Mouse (Mus musculus) limb, embryonic 15.5 days (tissue): ENCODE data around the gene Cfap299. TPM values are rescaled to one million over a fixed set of nuclear protein-coding genes. Genes with fewer than 3 reads are reported as not detected.

Source experiments
- ATAC-seq: fragments of 200-750 bp; cut with Nextera tagmentation; 2 replicates; pipeline ENCODE4 v1.8.0; 2017; ENCODE audit warnings: low read depth, moderate TSS enrichment; ENCODE audit not compliant: insufficient number of reproducible peaks, low FRiP score, low TSS enrichment
- H3K27ac ChIP-seq: fragments of 300-500 bp; sonication (generic); 2 replicates; pipeline ENCODE4 v1.5.1; 2015; ENCODE audit warnings: moderate library complexity, mild to moderate bottlenecking, inconsistent platforms
- H3K27me3 ChIP-seq: fragments of 300-500 bp; sonication (generic); 2 replicates; pipeline ENCODE4 v1.6.1; 2015; ENCODE audit warnings: inconsistent platforms
- H3K36me3 ChIP-seq: fragments of 300-500 bp; sonication (generic); 2 replicates; pipeline ENCODE4 v1.6.1; 2015; ENCODE audit warnings: inconsistent platforms
- H3K4me1 ChIP-seq: fragments of 300-500 bp; sonication (generic); 2 replicates; pipeline ENCODE4 v1.6.1; 2015; ENCODE audit warnings: inconsistent platforms
- H3K4me2 ChIP-seq: fragments of 300-500 bp; sonication (generic); 2 replicates; pipeline ENCODE4 v1.6.1; 2015; ENCODE audit warnings: mild to moderate bottlenecking, inconsistent platforms
- H3K4me3 ChIP-seq: fragments of 300-500 bp; sonication (generic); 2 replicates; pipeline ENCODE4 v1.5.1; 2015; ENCODE audit warnings: mild to moderate bottlenecking, inconsistent platforms
- H3K9ac ChIP-seq: fragments of 300-500 bp; sonication (generic); 2 replicates; pipeline ENCODE4 v1.6.1; 2015; ENCODE audit warnings: inconsistent platforms
- H3K9me3 ChIP-seq: fragments of 300-500 bp; sonication (generic); 2 replicates; pipeline ENCODE4 v1.6.1; 2016; ENCODE audit warnings: inconsistent platforms
- WGBS: fragments of 180-500 bp; shearing (Covaris S2); methylation state at CpG from one replicate; pipeline ENCODE4 v1.1.7; 2015; 5-methylcytosine and 5-hydroxymethylcytosine counted together
- polyA plus RNA-seq: library from polyadenylated mRNA; unstranded; fragments of >200 nt; fragmentation: Nextera tagmentation; extraction: Ambion mirVana; gene quantifications from 2 replicates; pipeline ENCODE4 v1.2.1, GENCODE M21; 2015

Cfap299 gene
- polyA plus RNA-seq, 1 experiment from 2014 or later: 0.88 TPM

DNA sequence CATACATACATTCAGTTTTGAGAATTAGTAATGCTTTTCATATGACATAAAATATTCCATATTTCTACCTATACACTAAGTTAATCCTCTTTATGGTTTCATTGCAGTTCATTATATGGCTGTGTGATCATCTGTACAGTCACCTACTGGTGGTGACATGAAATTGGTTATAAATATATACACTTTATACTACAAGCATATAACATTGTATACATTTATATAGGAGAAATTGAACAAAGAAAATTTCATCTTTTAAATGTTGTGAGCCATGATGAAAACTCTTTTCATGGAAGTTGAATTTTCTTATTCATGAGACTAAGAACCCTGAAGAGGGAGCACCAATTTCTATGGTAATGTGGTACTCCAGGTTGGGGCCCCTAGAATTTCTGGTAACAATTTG lies 223.3 kb downstream of the Cfap299 start, which contains the start of gene Gm11111:
TSS of gene Gm11111 (plus strand) at position 301 of the 400 bp plus-strand sequence.
- no peak for ATAC-seq
- Histone ChIP-seq H3K4me3 (no peak within 1 kb of the TSS), H3K27ac (no peak within 1 kb of the TSS)

DNA sequence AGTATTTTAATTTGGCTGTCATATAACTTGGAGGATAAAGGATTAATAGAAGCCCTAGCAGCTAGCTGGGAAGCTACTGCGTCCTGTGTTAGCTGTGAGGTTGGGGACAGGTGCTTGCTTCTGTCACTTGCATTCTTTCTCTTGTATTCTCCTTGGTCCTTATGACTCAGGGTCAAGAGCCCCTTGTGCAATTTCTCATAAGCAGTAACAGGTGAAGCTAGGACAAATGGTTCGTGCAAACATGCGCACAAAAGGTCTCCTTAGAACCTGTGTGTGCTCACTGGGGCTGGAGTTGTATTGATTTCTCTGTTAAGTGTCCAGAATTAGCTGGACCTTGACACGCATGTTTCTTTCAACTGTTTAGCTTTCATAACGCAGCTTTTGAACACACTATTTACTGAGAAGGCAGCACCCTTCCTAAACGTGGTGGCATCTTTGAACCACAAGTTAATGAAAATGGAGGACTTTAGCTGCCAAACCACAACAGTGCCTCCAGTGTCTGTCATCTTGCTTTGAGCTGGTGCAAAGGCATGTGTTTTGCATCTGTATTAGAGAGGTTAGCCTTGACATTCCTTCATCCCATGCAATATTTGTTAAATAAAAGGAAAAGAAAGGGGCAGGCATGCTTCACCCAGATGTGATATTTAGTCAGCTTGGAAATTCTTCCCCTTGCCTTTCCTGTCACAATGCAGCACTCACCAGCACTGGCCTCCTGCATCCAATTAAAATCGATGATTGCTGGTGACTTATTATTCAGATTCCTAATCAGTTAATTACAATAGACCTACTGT lies 223.9 kb downstream of the Cfap299 start:
- Histone ChIP-seq H3K9ac (no peak overlapping the region), H3K36me3 (no peaks in the 10 kb centered on the region), H3K27ac (no peak overlapping the region), H3K4me3 (no peak overlapping the region), H3K9me3 (no peaks in the 10 kb centered on the region), H3K27me3 (no peaks in the 10 kb centered on the region), H3K4me1 (peaks cover 10% of the 10 kb centered on the region; the same call in 1 of the 2 replicates), H3K4me2 (no peak overlapping the region)
- no peak for ATAC-seq
- 58% methylated on average over 7 of the region's 7 CpGs for WGBS

More for the DNA sequence above, 223.3 kb downstream of the Cfap299 start, which contains the start of gene Gm11111:
- Histone ChIP-seq H3K9me3 (no peaks in the 10 kb centered on the region), H3K36me3 (no peaks in the 10 kb centered on the region), H3K4me2 (no peak within 1 kb of the TSS), H3K4me1 (peaks cover 10% of the 10 kb centered on the region; the same call in 1 of the 2 replicates), H3K9ac (no peak within 1 kb of the TSS), H3K27me3 (no peaks in the 10 kb centered on the region)

DNA sequence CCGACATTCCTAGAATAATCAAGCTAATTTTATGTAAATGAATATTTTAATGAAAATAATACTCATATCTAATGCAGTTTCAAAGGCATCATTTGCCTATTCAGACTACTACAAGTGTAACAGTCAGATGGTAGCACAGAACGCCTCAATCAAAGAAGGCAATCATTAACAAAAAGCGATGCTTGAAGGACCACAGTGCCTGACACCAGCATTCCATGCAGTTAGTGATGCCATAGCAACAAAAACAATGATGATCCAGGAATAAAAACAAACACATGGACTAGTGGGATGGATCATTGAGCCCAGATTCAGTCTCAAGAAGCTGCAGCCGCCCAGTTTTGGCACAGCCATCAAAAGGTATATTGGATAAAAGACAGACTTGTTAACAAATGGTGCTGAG lies 232.2 kb downstream of the Cfap299 start:
- no peak for ATAC-seq
- 86% methylated on average over 4 of the region's 4 CpGs for WGBS
- no peak overlapping the region for H3K9ac ChIP-seq

DNA sequence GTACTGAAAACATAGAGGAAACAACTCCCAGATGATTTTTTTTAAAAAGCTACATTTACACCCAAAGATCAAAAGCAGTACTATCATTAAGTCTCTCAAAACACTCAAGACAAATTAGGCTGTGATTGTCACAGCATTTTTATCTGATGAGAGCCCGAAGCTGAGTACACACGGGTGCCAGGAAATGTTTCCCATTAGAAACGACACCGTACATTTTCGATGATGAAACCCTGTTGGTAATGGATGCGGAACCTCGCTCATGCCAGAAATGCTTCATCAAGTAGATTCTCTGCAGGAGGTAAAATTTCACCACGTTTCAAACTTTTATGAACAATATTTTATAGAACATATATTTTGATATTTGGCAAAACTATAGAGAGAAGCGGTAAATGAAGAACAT lies 233.7 kb downstream of the Cfap299 start:
- Histone ChIP-seq H3K4me1 (no peaks in the 10 kb centered on the region), H3K4me3 (no peak overlapping the region), H3K27ac (no peak overlapping the region), H3K9ac (no peak overlapping the region), H3K36me3 (no peaks in the 10 kb centered on the region), H3K27me3 (no peaks in the 10 kb centered on the region), H3K4me2 (no peak overlapping the region), H3K9me3 (no peaks in the 10 kb centered on the region)
- no peak for ATAC-seq
- 52% methylated on average over 9 of the region's 9 CpGs for WGBS

More for the DNA sequence above, 232.2 kb downstream of the Cfap299 start:
- Histone ChIP-seq H3K4me1 (no peaks in the 10 kb centered on the region), H3K27me3 (no peaks in the 10 kb centered on the region), H3K4me3 (no peak overlapping the region), H3K9me3 (no peaks in the 10 kb centered on the region), H3K4me2 (no peak overlapping the region), H3K27ac (no peak overlapping the region), H3K36me3 (no peaks in the 10 kb centered on the region)

DNA sequence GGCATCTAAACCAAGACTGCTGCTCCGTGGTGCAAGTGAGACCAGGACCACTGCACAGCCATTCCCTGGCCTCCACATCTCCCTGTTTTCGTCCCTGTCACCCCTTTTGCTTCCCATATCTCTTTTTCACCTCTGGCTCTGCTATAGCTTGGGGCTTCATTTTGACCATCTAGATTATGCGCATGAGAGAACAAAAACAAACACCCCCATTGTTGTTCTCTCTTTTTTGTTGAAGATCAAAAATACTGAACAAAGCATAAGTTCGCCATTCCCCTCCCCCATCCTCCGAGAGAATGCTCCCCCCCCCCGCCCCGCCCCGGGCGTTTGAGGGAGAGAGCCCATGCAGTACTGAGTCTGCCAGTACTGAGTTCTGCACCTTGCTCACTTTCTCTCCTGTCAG lies 234.7 kb downstream of the Cfap299 start:
- Histone ChIP-seq H3K27me3 (no peaks in the 10 kb centered on the region), H3K4me2 (no peak overlapping the region), H3K4me1 (no peaks in the 10 kb centered on the region), H3K36me3 (no peaks in the 10 kb centered on the region), H3K9me3 (no peaks in the 10 kb centered on the region), H3K4me3 (no peak overlapping the region), H3K27ac (no peak overlapping the region), H3K9ac (no peak overlapping the region)
- ATAC-seq: no peak
- whole genome bisulfite sequencing: 63% methylated on average over 9 of the region's 9 CpGs

DNA sequence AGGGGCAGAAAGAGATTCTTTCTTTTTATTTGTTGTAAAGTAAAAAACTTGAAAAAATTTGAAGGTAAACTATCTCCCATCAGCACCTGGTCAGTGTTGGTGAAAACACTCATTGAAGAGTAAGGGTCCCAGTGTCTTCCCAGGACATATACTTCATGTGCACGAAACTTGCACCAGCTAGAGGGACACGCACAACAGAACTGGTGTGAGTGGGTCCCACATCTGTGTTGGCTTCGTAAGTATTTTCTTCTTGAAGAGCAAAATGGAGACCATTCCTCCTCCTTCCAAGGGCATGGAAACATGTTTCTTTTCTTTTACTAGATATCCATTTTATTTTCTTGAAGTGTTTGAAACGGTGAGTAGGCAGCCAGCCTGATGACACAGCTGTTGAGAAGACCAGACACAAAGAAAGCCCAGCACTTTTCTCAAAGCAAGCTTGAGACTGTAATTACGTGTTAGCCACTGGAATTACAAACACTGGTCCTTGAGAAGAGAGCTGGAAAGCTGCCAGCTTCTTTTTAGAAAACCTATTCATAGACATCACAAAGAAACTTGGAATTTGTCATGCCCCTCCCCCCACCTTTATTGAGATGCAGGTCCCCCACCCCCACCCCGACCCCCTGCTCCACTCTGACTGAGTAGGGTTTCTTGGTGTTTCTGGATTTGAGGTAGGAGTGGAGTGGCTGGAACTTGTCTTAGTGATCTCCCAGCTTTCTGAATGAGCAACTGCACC lies 237.5 kb downstream of the Cfap299 start:
- H3K4me1 ChIP-seq: no peaks in the 10 kb centered on the region
- no peaks in the 10 kb centered on the region for H3K27me3 ChIP-seq
- WGBS: 57% methylated on average over 6 of the region's 6 CpGs
- no peak overlapping the region for H3K27ac ChIP-seq
- H3K4me3 ChIP-seq: no peak overlapping the region
- no peaks in the 10 kb centered on the region for H3K36me3 ChIP-seq
- H3K9me3 ChIP-seq: no peaks in the 10 kb centered on the region
- H3K9ac ChIP-seq: no peak overlapping the region
- ATAC-seq: no peak
- H3K4me2 ChIP-seq: no peak overlapping the region

DNA sequence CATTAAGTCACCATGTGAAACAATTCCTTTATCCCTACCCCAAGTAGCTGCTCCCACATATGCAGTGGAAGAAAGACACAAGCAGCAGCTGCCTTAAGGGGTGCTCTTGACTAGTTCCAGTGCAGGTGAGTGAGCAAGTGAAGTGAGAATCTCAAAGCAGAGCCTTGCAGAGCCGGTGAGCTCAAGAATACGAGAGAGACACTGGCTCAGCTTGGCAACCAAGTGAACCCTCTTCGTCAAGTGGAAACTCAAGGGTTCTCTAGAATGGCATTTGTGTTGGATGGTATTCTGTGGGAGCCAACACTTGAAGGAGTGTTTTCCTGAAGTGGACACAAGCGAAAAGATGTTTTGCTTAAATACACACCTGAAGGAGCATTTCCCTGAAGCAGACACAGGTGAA lies 239.4 kb downstream of the Cfap299 start:
- Histone ChIP-seq H3K4me2 (no peak overlapping the region), H3K27me3 (no peaks in the 10 kb centered on the region), H3K9me3 (no peaks in the 10 kb centered on the region), H3K4me1 (no peaks in the 10 kb centered on the region), H3K27ac (no peak overlapping the region), H3K4me3 (no peak overlapping the region), H3K9ac (no peak overlapping the region), H3K36me3 (no peaks in the 10 kb centered on the region)
- no peak for ATAC-seq
- WGBS: 87% methylated on average over 4 of the region's 4 CpGs

DNA sequence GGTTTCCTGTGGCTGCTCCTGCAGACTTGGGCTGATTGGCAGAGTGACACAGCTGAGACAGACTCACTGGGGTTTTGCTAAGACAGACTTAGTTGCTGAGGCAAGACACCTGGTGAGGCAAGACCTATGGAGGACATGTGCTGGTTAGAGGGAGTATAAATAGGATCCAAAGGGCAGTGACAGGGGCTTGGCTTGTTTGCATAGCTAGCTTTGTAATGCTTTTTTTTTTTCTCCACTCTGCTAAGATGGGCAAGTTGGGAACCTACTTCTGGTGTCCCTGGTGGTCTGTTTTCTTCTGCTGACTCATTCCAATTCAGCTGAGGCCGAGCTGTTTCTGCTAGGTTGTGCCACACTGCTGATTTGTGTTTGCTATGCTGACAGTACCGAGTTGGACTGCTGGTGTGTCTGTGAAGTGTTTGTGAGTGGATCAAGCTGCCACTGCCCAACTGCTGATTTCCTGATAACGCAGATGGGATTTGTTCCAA lies 240.0 kb downstream of the Cfap299 start:
- H3K27ac ChIP-seq: no peak overlapping the region
- H3K27me3 ChIP-seq: no peaks in the 10 kb centered on the region
- ATAC-seq: no peak
- H3K4me1 ChIP-seq: no peaks in the 10 kb centered on the region
- no peak overlapping the region for H3K4me2 ChIP-seq
- 60% methylated on average over 3 of the region's 3 CpGs for WGBS
- no peak overlapping the region for H3K9ac ChIP-seq
- no peak overlapping the region for H3K4me3 ChIP-seq
- H3K9me3 ChIP-seq: no peaks in the 10 kb centered on the region
- no peaks in the 10 kb centered on the region for H3K36me3 ChIP-seq

DNA sequence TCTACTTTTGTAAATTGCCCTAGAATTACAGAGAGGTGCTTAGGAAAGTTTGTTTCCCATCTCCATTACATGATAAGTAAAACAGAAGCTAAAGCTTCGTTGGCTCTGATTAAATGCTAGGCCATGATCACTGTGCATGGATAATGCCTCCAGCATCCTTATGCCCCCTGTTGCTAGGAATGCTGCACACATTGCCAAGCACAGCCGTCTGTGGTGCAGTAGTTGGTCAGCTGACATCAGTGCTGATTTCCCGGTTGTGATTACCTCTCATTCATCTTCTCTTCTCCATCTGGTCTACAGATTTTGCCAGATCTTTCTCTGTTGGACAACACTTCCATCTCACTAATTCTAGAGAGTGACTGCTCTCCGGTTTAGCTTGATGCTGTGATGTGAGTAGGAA lies 243.3 kb downstream of the Cfap299 start:
- Histone ChIP-seq H3K9me3 (no peaks in the 10 kb centered on the region), H3K4me1 (peaks cover 5% of the 10 kb centered on the region; the same call in 1 of the 2 replicates), H3K4me2 (no peak overlapping the region), H3K27ac (no peak overlapping the region), H3K27me3 (no peaks in the 10 kb centered on the region), H3K9ac (no peak overlapping the region), H3K36me3 (no peaks in the 10 kb centered on the region), H3K4me3 (no peak overlapping the region)
- no peak for ATAC-seq
- WGBS: 51% methylated on average over 4 of the region's 4 CpGs

DNA sequence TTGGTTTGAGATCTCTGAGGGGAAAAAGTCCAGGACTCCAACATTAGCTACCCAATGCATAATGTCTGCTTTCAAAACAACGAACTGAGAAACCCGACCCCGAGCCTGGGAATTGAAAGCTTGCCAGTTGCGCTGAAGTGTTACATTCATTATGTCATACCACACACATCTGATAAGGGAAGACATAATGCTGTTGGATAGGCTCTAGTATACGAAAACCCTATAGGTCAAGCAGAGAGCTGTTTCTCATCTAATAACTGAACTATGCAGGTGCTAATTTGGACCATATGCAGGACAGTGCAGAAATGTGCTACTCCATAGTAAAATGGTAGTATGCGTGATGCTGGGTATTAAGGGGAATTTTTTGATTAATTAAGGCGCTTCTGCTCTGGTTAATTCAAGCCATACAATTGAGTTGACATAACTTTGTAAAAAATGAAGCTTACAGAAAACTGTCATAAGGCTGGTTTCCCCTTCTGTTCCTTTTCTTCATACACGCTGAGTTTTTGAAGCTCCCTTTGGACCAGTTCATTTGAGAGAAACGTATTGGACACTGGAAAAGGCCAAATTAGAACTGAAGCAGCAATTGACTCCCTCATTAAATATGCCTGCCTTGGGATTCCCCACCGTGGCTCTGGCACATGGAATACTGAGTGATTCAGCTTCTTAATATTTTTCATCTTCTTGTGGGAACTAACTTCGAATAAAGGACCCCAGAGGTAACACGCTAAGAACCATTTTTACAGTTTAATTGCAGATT lies 245.8 kb downstream of the Cfap299 start:
- Histone ChIP-seq H3K27ac (no peak overlapping the region), H3K4me3 (no peak overlapping the region), H3K4me1 (peaks cover 5% of the 10 kb centered on the region; the same call in 1 of the 2 replicates), H3K4me2 (no peak overlapping the region), H3K27me3 (no peaks in the 10 kb centered on the region), H3K9ac (no peak overlapping the region), H3K9me3 (no peaks in the 10 kb centered on the region), H3K36me3 (no peaks in the 10 kb centered on the region)
- peak; percentile 67; the same call in 1 of the 2 replicates for ATAC-seq
- WGBS: 31% methylated on average over 12 of the region's 12 CpGs

DNA sequence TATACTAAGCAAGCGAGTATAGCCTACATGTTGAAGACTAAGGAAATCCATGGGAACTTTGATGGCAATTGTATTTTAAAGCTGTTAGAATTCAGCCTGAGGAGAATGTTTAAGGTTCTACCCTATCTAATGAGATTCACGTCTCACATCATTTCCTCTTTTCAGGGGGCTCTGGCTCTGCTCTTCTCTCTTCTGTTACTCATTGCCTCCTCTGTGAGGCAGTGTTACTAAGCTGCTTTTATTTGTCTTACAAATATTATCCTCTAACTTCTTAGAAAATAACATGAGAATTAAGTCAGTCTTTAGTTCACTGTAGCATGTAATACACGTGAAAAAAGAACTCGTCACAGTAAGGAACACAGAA lies 246.3 kb downstream of the Cfap299 start:
- Histone ChIP-seq H3K4me3 (no peak overlapping the region), H3K36me3 (no peaks in the 10 kb centered on the region), H3K4me2 (no peak overlapping the region), H3K9me3 (no peaks in the 10 kb centered on the region), H3K9ac (no peak overlapping the region), H3K4me1 (peaks cover 5% of the 10 kb centered on the region; the same call in 1 of the 2 replicates), H3K27me3 (no peaks in the 10 kb centered on the region), H3K27ac (no peak overlapping the region)
- ATAC-seq: peak; percentile 24; the same call in 1 of the 2 replicates
- 63% methylated on average over 4 of the region's 4 CpGs for WGBS
